In genomic region chr4:40212177-40212576, GRCm38 (mm10) we compare ENCODE assay signal across 15 mouse cellular contexts.
"Had no signal": no experiment of that assay in that cellular context is flagged by ENCODE, and none has a peak within 500 bp of the region (broad histone marks: within the 10 kb centered on the region; RNA-seq: fewer than 3 reads in every experiment).

No protein-coding gene starts in this region.

- H3K36me3 ChIP-seq: neural tube, embryonic 15.5 days had no signal

- H3K4me1 ChIP-seq: neural tube, embryonic 15.5 days; stomach, embryonic 15.5 days had no signal

- H3K27me3 ChIP-seq: neural tube, embryonic 15.5 days; stomach, embryonic 15.5 days had no signal

- H3K27ac ChIP-seq: neural tube, embryonic 15.5 days; stomach, embryonic 15.5 days; stomach, postnatal 0 days had no signal

- DNase-seq: retina, postnatal 1 day; right cerebral cortex, adult 18-20 months; right cerebral cortex, postnatal 14 days; right cerebral cortex, postnatal 25 days; right cerebral cortex, postnatal 4 days; spleen, adult 18-20 months; thymus, adult 18-20 months; thymus, adult 2 months; thymus, postnatal 14 days; thymus, postnatal 25 days; thymus, postnatal 36 days; thymus, postnatal 4 days had no signal

- H3K9ac ChIP-seq: neural tube, embryonic 15.5 days; stomach, embryonic 15.5 days had no signal

- H3K4me3 ChIP-seq: neural tube, embryonic 15.5 days; stomach, embryonic 15.5 days had no signal
